Mouse (Mus musculus): ENCODE data around the gene Adamts2. TPM values are rescaled to one million over a fixed set of nuclear protein-coding genes. Genes with fewer than 3 reads are reported as not detected.
A peak's percentile ranks its signal among the peaks of the same experiment; 100 is the strongest.

The Adamts2 gene
- polyA plus RNA-seq, 1 experiment from 2014 or later: 10.2 TPM

- no peak for ATAC-seq (replicated peaks; ENCODE audit: low FRiP score, low TSS enrichment, low read depth)
- Histone ChIP-seq H3K27me3 (replicated peaks; ENCODE audit: control insufficient read depth, insufficient read depth, low read length) (no peaks in the 10 kb centered on the region), H3K4me2 (ENCODE audit: low read length) (no peak overlapping the region), H3K36me3 (ENCODE audit: control insufficient read depth, insufficient read depth, low read length) (no peaks in the 10 kb centered on the region), H3K4me1 (replicated peaks; ENCODE audit: control insufficient read depth, insufficient read depth, low read length) (no peaks in the 10 kb centered on the region), H3K9me3 (ENCODE audit: control insufficient read depth, low read length) (no peaks in the 10 kb centered on the region), H3K27ac (ENCODE audit: low read depth) (no peak overlapping the region), H3K4me3 (ENCODE audit: low read depth, low read length) (no peak overlapping the region), H3K9ac (ENCODE audit: low read length) (no peak overlapping the region)
- WGBS: 41% methylated on average over 11 of the region's 11 CpGs
- peak; percentile 67 for DNase-seq (ENCODE audit: low spot score)
These were observed 12.8 kb upstream of the Adamts2 start for GRCm38 (mm10) chr11:50589060-50589459.

GRCm38 (mm10) chr11:50591053-50591452 is 10.8 kb upstream of the Adamts2 start:
- H3K27me3 ChIP-seq (replicated peaks; ENCODE audit: control insufficient read depth, insufficient read depth, low read length): no peaks in the 10 kb centered on the region
- no peak overlapping the region for H3K4me3 ChIP-seq (ENCODE audit: low read depth, low read length)
- H3K4me2 ChIP-seq (ENCODE audit: low read length): no peak overlapping the region
- DNase-seq (ENCODE audit: low spot score): no peak
- H3K9me3 ChIP-seq (ENCODE audit: control insufficient read depth, low read length): no peaks in the 10 kb centered on the region
- WGBS: 71% methylated on average over 13 of the region's 13 CpGs
- no peaks in the 10 kb centered on the region for H3K36me3 ChIP-seq (ENCODE audit: control insufficient read depth, insufficient read depth, low read length)
- no peak overlapping the region for H3K9ac ChIP-seq (ENCODE audit: low read length)
- no peaks in the 10 kb centered on the region for H3K4me1 ChIP-seq (replicated peaks; ENCODE audit: control insufficient read depth, insufficient read depth, low read length)
- ATAC-seq (replicated peaks; ENCODE audit: low FRiP score, low TSS enrichment, low read depth): no peak
- no peak overlapping the region for H3K27ac ChIP-seq (ENCODE audit: low read depth)

- H3K9me3 ChIP-seq (ENCODE audit: control insufficient read depth, low read length): no peaks in the 10 kb centered on the region
- no peak for ATAC-seq (replicated peaks; ENCODE audit: low FRiP score, low TSS enrichment, low read depth)
- no peak for DNase-seq (ENCODE audit: low spot score)
- no peaks in the 10 kb centered on the region for H3K27me3 ChIP-seq (replicated peaks; ENCODE audit: control insufficient read depth, insufficient read depth, low read length)
- H3K4me1 ChIP-seq (replicated peaks; ENCODE audit: control insufficient read depth, insufficient read depth, low read length): no peaks in the 10 kb centered on the region
- no peak overlapping the region for H3K9ac ChIP-seq (ENCODE audit: low read length)
- H3K4me3 ChIP-seq (ENCODE audit: low read depth, low read length): no peak overlapping the region
- WGBS: 81% methylated on average over 16 of the region's 16 CpGs
- H3K27ac ChIP-seq (ENCODE audit: low read depth): no peak overlapping the region
- H3K36me3 ChIP-seq (ENCODE audit: control insufficient read depth, insufficient read depth, low read length): no peaks in the 10 kb centered on the region
- H3K4me2 ChIP-seq (ENCODE audit: low read length): no peak overlapping the region
These were observed 8.9 kb upstream of the Adamts2 start for GRCm38 (mm10) chr11:50592892-50593553.

- Histone ChIP-seq H3K36me3 (ENCODE audit: control insufficient read depth, insufficient read depth, low read length) (no peaks in the 10 kb centered on the region), H3K9ac (ENCODE audit: low read length) (no peak overlapping the region), H3K27ac (ENCODE audit: low read depth) (no peak overlapping the region), H3K4me3 (ENCODE audit: low read depth, low read length) (no peak overlapping the region), H3K9me3 (ENCODE audit: control insufficient read depth, low read length) (no peaks in the 10 kb centered on the region), H3K4me1 (replicated peaks; ENCODE audit: control insufficient read depth, insufficient read depth, low read length) (no peaks in the 10 kb centered on the region), H3K27me3 (replicated peaks; ENCODE audit: control insufficient read depth, insufficient read depth, low read length) (peaks cover 15% of the 10 kb centered on the region), H3K4me2 (ENCODE audit: low read length) (no peak overlapping the region)
- ATAC-seq (replicated peaks; ENCODE audit: low FRiP score, low TSS enrichment, low read depth) (no peak), DNase-seq (ENCODE audit: low spot score) (no peak)
- 82% methylated on average over 2 of the region's 2 CpGs for WGBS
These were observed 5.3 kb upstream of the Adamts2 start for GRCm38 (mm10) chr11:50596571-50596970.

- Histone ChIP-seq H3K9ac (ENCODE audit: low read length) (no peak overlapping the region), H3K4me2 (ENCODE audit: low read length) (no peak overlapping the region), H3K4me1 (replicated peaks; ENCODE audit: control insufficient read depth, insufficient read depth, low read length) (peaks cover 8% of the 10 kb centered on the region; the same call in 1 of the 2 replicates), H3K27ac (ENCODE audit: low read depth) (no peak overlapping the region), H3K9me3 (ENCODE audit: control insufficient read depth, low read length) (no peaks in the 10 kb centered on the region), H3K4me3 (ENCODE audit: low read depth, low read length) (no peak overlapping the region), H3K27me3 (replicated peaks; ENCODE audit: control insufficient read depth, insufficient read depth, low read length) (peaks cover 30% of the 10 kb centered on the region), H3K36me3 (ENCODE audit: control insufficient read depth, insufficient read depth, low read length) (no peaks in the 10 kb centered on the region)
- 66% methylated on average over 2 of the region's 2 CpGs for WGBS
- no peak for ATAC-seq (replicated peaks; ENCODE audit: low FRiP score, low TSS enrichment, low read depth)
- no peak for DNase-seq (ENCODE audit: low spot score)
These were observed 2.7 kb upstream of the Adamts2 start for GRCm38 (mm10) chr11:50599156-50599555.

- H3K4me1 ChIP-seq (replicated peaks; ENCODE audit: control insufficient read depth, insufficient read depth, low read length): peaks cover 8% of the 10 kb centered on the region; the same call in 1 of the 2 replicates
- H3K9ac ChIP-seq (ENCODE audit: low read length): peak overlapping the region; percentile 53
- DNase-seq (ENCODE audit: low spot score) (peak; percentile 80), ATAC-seq (replicated peaks; ENCODE audit: low FRiP score, low TSS enrichment, low read depth) (peak; percentile 26)
- no peaks in the 10 kb centered on the region for H3K9me3 ChIP-seq (ENCODE audit: control insufficient read depth, low read length)
- H3K27ac ChIP-seq (ENCODE audit: low read depth): no peak overlapping the region
- no peaks in the 10 kb centered on the region for H3K36me3 ChIP-seq (ENCODE audit: control insufficient read depth, insufficient read depth, low read length)
- peaks cover 42% of the 10 kb centered on the region for H3K27me3 ChIP-seq (replicated peaks; ENCODE audit: control insufficient read depth, insufficient read depth, low read length)
- peak overlapping the region; percentile 91 for H3K4me2 ChIP-seq (ENCODE audit: low read length)
- H3K4me3 ChIP-seq (ENCODE audit: low read depth, low read length): peak overlapping the region; percentile 66
- WGBS: under 1% methylated on average over 59 of the region's 59 CpGs
These were observed 635 bp downstream of the Adamts2 start for GRCm38 (mm10) chr11:50602356-50603081.

GRCm38 (mm10) chr11:50603082-50603910 is 1.4 kb downstream of the Adamts2 start:
- DNase-seq (ENCODE audit: low spot score): peak; percentile 83
- peaks cover 42% of the 10 kb centered on the region for H3K27me3 ChIP-seq (replicated peaks; ENCODE audit: control insufficient read depth, insufficient read depth, low read length)
- 2% methylated on average over 52 of the region's 52 CpGs for WGBS
- H3K9me3 ChIP-seq (ENCODE audit: control insufficient read depth, low read length): no peaks in the 10 kb centered on the region
- peak overlapping the region; percentile 66 for H3K4me3 ChIP-seq (ENCODE audit: low read depth, low read length)
- peak overlapping the region; percentile 91 for H3K4me2 ChIP-seq (ENCODE audit: low read length)
- peak; percentile 65; the same call in 1 of the 2 replicates for ATAC-seq (replicated peaks; ENCODE audit: low FRiP score, low TSS enrichment, low read depth)
- peak overlapping the region; percentile 22; the same call in 1 of the 2 replicates for H3K9ac ChIP-seq (ENCODE audit: low read length)
- peaks cover 8% of the 10 kb centered on the region; the same call in 1 of the 2 replicates for H3K4me1 ChIP-seq (replicated peaks; ENCODE audit: control insufficient read depth, insufficient read depth, low read length)
- no peaks in the 10 kb centered on the region for H3K36me3 ChIP-seq (ENCODE audit: control insufficient read depth, insufficient read depth, low read length)
- no peak overlapping the region for H3K27ac ChIP-seq (ENCODE audit: low read depth)

GRCm38 (mm10) chr11:50604371-50604770 is 2.5 kb downstream of the Adamts2 start:
- no peak overlapping the region for H3K4me2 ChIP-seq (ENCODE audit: low read length)

More at GRCm38 (mm10) chr11:50604371-50604770, 2.5 kb downstream of the Adamts2 start:
- Histone ChIP-seq H3K9me3 (ENCODE audit: control insufficient read depth, low read length) (no peaks in the 10 kb centered on the region), H3K36me3 (ENCODE audit: control insufficient read depth, insufficient read depth, low read length) (no peaks in the 10 kb centered on the region), H3K9ac (ENCODE audit: low read length) (no peak overlapping the region), H3K27me3 (replicated peaks; ENCODE audit: control insufficient read depth, insufficient read depth, low read length) (peaks cover 42% of the 10 kb centered on the region), H3K4me3 (ENCODE audit: low read depth, low read length) (no peak overlapping the region), H3K27ac (ENCODE audit: low read depth) (no peak overlapping the region), H3K4me1 (replicated peaks; ENCODE audit: control insufficient read depth, insufficient read depth, low read length) (peaks cover 8% of the 10 kb centered on the region; the same call in 1 of the 2 replicates)
- ATAC-seq (replicated peaks; ENCODE audit: low FRiP score, low TSS enrichment, low read depth) (no peak), DNase-seq (ENCODE audit: low spot score) (no peak)
- WGBS: 67% methylated on average over 16 of the region's 16 CpGs
